Mouse (Mus musculus) stomach, postnatal 0 days (tissue): Measurements from ENCODE around the gene Ajap1.

Experiments used
- CTCF ChIP-seq: IDR thresholded peaks from 2 replicates; pipeline ENCODE4 v1.5.1; 2016; ENCODE audit warnings: antibody characterized with exemption, low read depth, mild to moderate bottlenecking, moderate library complexity
- EP300 ChIP-seq: optimal IDR thresholded peaks from 2 replicates; pipeline ENCODE3; 2016; ENCODE audit warnings: antibody characterized with exemption

GRCm38 (mm10) chr4:153373125-153373524, 109.5 kb downstream of the Ajap1 start:
- no peak for TF ChIP-seq CTCF
- TF ChIP-seq EP300 = no peak
